Mouse (Mus musculus) heart, postnatal 10 days (tissue): Measurements from ENCODE around the gene Bclaf3. TPM values are rescaled to one million over a fixed set of nuclear protein-coding genes. Genes with fewer than 3 reads are reported as not detected.
"Not testable (repeated sequence)": the region's sequence is repeated elsewhere in the genome, so short reads cannot be mapped to it uniquely, and the experiment has no call there.

Source experiments
- DNase-seq, 2 experiments: peaks; one replicate each; pipeline ENCODE4 v3.0.0; 2021
- intact Hi-C: fragments of 180-260 bp; cut with DNase I; formaldehyde crosslinking; loops from one replicate; pipeline ENCODE4 v1.15.1; 2025
- total RNA-seq, 2 experiments: library from RNA; stranded (reverse); gene quantifications; 2 replicates each; pipeline ENCODE4 v1.2.3; 2021

The Bclaf3 gene
- 1 to 10 TPM; 4.2 to 4.6 TPM for total RNA-seq

GRCm38 (mm10) chrX:159526388-159526787, at the start of gene Bclaf3:
Gene Bclaf3 (plus strand): TSS chrX:159526688.
- DNase-seq = no peak
- intact Hi-C loops = no loop called here

GRCm38 (mm10) chrX:159478243-159478940, 48.1 kb upstream of the Bclaf3 start:
- DNase-seq, intact Hi-C loops: not testable (repeated sequence)

- intact Hi-C loops = no loop called here
- DNase-seq = no peak
These were observed 42.2 kb upstream of the Bclaf3 start for GRCm38 (mm10) chrX:159484247-159484646.

DNA sequence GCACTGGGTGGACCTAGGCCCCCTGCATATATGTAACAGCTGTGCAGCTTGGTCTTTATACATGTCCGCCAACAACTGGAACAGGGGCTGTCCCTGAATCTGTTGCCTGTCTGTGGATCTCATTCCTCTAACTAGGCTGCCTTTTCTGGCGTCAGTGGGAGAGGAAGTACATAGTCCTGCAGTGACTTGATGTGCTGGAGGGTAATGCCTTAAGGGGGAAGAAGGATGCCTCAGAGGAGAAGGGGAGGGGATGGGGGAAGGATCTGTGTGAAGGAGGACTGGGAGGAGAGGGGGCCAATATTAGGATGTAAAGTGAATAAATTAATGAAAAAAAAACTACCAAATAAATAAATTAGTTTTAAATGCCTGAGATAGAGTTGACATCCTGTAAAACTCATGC, 23.3 kb upstream of the Bclaf3 start:
- intact Hi-C loops = no loop called here
- DNase-seq = no peak

- no peak for DNase-seq
- intact Hi-C loops = no loop called here
These were observed 18.0 kb upstream of the Bclaf3 start for GRCm38 (mm10) chrX:159508331-159509036.

DNA sequence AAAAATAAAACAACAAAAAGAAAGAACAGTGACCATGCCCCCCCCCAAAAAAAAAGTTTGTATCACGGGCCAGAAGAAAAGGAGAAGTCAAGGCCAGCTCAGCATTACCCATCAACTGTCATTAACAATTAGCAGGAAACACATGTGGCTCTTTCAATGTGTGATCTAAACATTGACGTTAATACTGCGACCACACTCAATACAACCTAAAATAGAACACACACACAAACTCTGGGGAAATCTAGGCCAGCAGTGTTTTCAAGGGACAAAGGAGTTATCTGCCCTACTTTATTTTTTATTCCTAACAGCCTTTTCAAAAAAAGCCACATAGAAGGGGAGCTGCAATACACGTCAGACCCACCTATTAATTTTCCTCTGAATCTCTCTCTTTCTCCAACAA, 17.4 kb upstream of the Bclaf3 start:
- no peak for DNase-seq
- intact Hi-C loops = no loop called here

- intact Hi-C loops = no loop called here
- no peak for DNase-seq
These were observed 16.4 kb upstream of the Bclaf3 start for GRCm38 (mm10) chrX:159509847-159510715.

DNA sequence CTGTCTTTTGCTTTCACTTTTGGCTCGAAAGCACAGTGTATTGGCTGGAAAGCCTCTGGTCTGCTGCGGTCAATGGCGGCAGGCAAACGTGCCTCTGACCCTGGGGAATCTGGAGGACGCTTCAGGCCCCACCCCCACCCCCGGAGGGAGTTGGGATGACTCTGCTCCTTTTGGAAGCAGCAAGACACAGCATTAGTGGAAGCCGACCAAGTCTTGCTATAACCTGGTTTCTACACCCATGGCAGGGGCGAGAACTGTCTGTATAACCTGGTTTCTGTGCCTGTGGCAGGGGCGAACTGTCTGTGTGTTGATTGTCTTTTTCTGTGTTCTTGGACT, 15.8 kb upstream of the Bclaf3 start:
- no peak for DNase-seq
- intact Hi-C loops = no loop called here

DNA sequence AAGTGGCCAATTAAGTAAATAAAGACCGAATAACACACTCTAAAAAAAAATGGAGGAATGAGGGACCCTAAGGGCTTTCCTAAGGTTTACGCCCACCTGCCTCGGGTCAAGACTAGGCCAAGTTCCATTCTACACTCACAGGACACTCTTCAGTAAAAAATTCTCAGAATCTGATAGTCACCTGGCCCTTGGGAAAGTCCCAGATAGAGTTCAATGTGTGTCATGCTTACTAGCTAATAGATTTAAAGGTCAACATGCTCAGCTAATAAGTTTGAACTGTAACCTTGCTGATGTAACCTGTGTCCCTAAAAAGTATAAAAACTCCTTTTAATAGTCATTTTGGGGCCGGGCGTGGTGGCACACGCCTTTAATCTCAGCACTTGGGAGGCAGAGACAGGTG, 10.9 kb upstream of the Bclaf3 start:
- intact Hi-C loops = no loop called here
- DNase-seq = no peak

DNA sequence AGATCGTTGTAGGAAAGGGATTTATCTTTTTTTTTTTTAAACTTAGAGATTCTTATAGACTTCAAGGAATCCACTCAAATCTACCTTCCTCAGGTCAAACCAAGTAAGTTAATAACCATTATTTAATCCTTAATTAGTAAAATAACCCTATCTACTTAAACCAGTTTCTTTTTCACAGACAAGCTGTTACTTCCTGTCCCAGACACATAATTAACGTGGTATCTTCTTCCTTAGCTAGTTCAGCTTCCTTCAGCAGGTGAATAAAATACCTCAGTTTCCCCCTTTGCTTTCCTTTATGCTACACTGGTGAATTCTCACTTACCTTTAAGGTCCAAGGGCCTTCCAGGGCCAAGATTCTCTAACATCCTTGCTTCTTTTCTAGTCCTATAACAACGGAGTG, 4.7 kb upstream of the Bclaf3 start:
- DNase-seq = no peak
- intact Hi-C loops = no loop called here

GRCm38 (mm10) chrX:159522651-159523050, 3.8 kb upstream of the Bclaf3 start:
- DNase-seq = no peak
- intact Hi-C loops = no loop called here

DNA sequence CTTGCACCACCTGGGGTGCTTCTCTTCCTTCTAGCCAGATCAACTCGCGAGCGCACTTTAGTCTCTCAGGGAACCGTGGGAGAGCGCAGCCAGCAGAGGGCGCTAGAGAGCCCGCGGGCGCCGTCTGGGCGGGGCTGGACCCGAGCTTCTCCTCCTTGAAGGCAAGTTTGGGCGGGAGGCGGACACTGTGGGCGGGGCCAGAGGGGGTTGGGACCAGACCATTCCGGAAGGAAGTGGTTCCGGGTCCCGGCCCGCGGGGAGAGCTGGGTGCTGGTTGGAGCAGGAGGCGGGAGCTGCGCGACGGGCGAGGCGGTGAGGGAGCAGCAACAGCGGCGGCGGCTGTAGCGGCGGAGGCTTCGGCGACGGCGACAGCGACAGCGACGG, 5.9 kb downstream of the Bclaf3 start:
- intact Hi-C loops = loop anchor here (1.0 to 10.0 kb wide), 4 partner anchors 74 to 582 kb away; no protein-coding TSS in a partner anchor
- peak; percentile 96 for DNase-seq

DNA sequence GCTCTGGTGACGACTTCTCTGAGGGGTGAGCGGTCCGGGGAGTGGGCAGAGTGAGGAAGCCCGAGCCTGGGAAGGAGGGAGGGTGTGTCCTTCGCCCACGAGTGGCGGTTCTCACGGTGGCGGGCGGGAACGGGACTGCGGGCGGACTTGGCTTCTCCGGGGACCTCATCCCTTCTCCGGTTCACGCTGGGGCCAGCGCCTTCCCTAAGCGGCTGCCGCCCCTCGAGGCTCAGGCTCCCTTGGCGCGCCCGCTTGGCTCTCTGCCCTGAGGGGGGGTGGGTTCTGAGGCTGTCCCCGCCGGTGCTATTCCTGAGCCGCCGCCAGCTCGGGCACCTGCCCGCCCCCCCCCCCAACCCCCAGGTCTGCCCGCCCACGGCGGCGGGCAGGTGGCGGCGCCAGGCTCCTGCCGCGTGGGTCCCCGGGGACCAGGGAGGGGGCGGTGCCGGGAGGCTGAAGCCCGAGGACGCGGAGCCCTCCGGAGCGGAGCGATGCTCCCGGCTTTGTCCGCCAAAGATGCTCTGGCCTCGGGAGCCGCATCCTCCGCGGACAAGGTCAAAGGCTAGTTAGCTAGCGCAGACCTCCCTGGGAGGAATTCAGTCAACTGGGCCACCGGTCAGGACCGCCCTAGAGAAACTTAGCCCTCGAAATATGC, 6.4 kb downstream of the Bclaf3 start:
- peak in 1 of 2 experiments; percentile 14 for DNase-seq

DNA sequence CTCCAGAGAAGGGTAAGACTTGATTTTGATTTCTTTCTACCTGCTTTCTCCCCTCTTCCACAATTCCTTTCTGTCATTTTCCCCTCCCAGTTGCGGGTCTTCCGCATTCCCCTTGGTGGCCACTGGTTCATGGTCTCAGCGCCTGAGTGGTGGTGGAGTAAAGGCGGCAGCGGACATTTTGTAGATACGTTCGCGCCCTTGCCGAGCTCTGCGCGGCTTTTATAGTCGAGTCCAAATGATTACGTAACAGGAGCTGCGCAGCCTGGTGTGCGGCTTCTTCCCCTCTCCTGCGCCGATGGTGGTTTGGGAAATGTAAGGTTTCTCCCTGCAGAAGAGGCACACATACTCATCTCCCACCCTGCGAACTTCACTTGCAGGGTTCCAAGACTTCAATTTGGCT, 15.4 kb downstream of the Bclaf3 start:
- intact Hi-C loops = no loop called here
- DNase-seq = no peak

More for the DNA sequence above, 6.4 kb downstream of the Bclaf3 start:
- intact Hi-C loops = loop anchor here (1.0 to 10.0 kb wide), 4 partner anchors 73 to 582 kb away; no protein-coding TSS in a partner anchor

- DNase-seq = no peak
- intact Hi-C loops = no loop called here
These were observed 20.6 kb downstream of the Bclaf3 start for GRCm38 (mm10) chrX:159547093-159547492.

GRCm38 (mm10) chrX:159584738-159585137, 58.2 kb downstream of the Bclaf3 start:
- intact Hi-C loops, DNase-seq: not testable (repeated sequence)

DNA sequence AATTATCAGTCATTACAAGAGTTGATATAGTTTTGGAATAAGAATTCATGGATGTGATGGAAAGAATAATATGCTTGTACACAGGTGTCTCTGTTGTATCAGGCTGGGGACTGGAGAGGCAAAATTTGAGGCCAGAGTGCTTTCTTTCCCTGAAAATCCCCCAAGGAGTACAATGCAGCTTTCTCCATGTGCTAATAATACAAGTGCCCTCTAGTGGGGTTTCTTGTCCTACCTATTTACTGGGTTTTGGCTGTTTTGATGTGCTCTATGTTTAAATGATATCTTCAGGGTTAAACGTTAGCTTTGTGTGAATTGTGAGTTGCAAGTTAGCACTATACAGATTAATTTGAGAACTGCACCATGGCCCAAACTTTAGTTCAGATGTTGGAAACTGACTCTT, 65.1 kb downstream of the Bclaf3 start:
- no peak for DNase-seq
- intact Hi-C loops = no loop called here

DNA sequence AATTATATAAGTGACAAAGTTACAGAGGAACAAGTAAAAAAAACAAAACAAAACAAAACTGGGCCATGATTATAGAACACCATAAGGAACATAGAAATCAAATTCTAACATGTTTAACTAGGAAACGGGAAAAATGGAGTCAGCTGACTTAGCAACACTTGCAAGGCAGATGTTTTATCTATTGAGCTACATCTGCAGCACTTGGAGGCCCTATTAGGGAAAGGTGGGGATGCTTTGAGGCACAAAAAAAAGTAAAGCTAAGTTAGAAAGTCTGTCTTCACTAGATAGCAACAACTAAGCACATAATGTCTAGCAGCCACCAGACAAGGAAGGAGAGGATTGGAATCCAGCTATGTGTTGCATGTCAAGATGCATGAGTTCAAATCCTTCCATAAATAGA, 71.0 kb downstream of the Bclaf3 start:
- DNase-seq = no peak
- intact Hi-C loops = no loop called here

GRCm38 (mm10) chrX:159604832-159605231, 78.3 kb downstream of the Bclaf3 start:
- intact Hi-C loops = no loop called here

GRCm38 (mm10) chrX:159606936-159607335, 80.4 kb downstream of the Bclaf3 start:
- intact Hi-C loops = loop anchor here (1.0 to 2.0 kb wide), 2 partner anchors 75 to 164 kb away; no protein-coding TSS in a partner anchor
- peak; percentile 10 to 39 for DNase-seq

More at GRCm38 (mm10) chrX:159604832-159605231, 78.3 kb downstream of the Bclaf3 start:
- no peak for DNase-seq
